Mouse (Mus musculus) MEL (cell line): Measurements from ENCODE around the gene Vsig8. TPM values are rescaled to one million over a fixed set of nuclear protein-coding genes. Genes with fewer than 3 reads are reported as not detected.

Experiments
- DNase-seq: peaks from one replicate; pipeline ENCODE4 v3.0.0; 2011; ENCODE audit warnings: low read depth, low spot score
- H3K27ac ChIP-seq: 2 replicates; pipeline ENCODE4 v1.5.1; 2012; ENCODE audit warnings: low read depth, mild to moderate bottlenecking, control low read depth, low read length, moderate library complexity; ENCODE audit not compliant: control insufficient read depth
- H3K27me3 ChIP-seq, 2 experiments: fragments of 150-350 bp in 1 of 2; sonication (generic) in 1 of 2; 2 replicates each; pipeline ENCODE4 v1.6.1; 2012; ENCODE audit warnings: low read length in 2 of 2, mild to moderate bottlenecking in 2 of 2, improper control_type of control experiment in 1 of 2, moderate library complexity in 1 of 2; ENCODE audit not compliant: insufficient read depth in 2 of 2, control insufficient read depth in 1 of 2
- H3K36me3 ChIP-seq, 2 experiments: 2 replicates each; pipeline ENCODE4 v1.6.1; 2012 to 2014; ENCODE audit warnings: low read length in 2 of 2, improper control_type of control experiment in 1 of 2, inconsistent platforms in 1 of 2, mild to moderate bottlenecking in 1 of 2; ENCODE audit not compliant: insufficient read depth in 2 of 2, control insufficient read depth in 1 of 2
- H3K4me1 ChIP-seq, 2 experiments: fragments of 150-350 bp in 1 of 2; sonication (generic) in 1 of 2; 2 replicates each; pipeline ENCODE4 v1.6.1; 2012; ENCODE audit warnings: low read length in 2 of 2, improper control_type of control experiment in 1 of 2, mild to moderate bottlenecking in 1 of 2; ENCODE audit not compliant: insufficient read depth in 2 of 2, control insufficient read depth in 1 of 2
- H3K4me3 ChIP-seq, 2 experiments: fragments of 150-350 bp in 1 of 2; sonication (generic) in 1 of 2; 2 replicates each; pipeline ENCODE4 v1.5.1; 2012; ENCODE audit warnings: low read depth in 2 of 2, low read length in 2 of 2, mild to moderate bottlenecking in 2 of 2, moderate library complexity in 2 of 2, control low read depth in 1 of 2, improper control_type of control experiment in 1 of 2; ENCODE audit not compliant: control insufficient read depth in 1 of 2, insufficient read depth in 1 of 2
- H3K79me2 ChIP-seq: 2 replicates; pipeline ENCODE4 v1.6.1; 2012; ENCODE audit warnings: mild to moderate bottlenecking, low read length, moderate library complexity; ENCODE audit not compliant: control insufficient read depth, poor library complexity, insufficient read depth
- H3K9ac ChIP-seq: 2 replicates; pipeline ENCODE4 v1.6.1; 2012; ENCODE audit warnings: low read depth, mild to moderate bottlenecking, control low read depth, low read length, moderate library complexity; ENCODE audit not compliant: control insufficient read depth, poor library complexity, severe bottlenecking
- H3K9me3 ChIP-seq: fragments of 150-350 bp; sonication (generic); replicated peaks from 2 replicates; pipeline ENCODE4 v1.6.1; 2012; ENCODE audit warnings: mild to moderate bottlenecking, low read length, improper control_type of control experiment, moderate library complexity; ENCODE audit not compliant: insufficient read depth
- BHLHE40 ChIP-seq: IDR thresholded peaks from 2 replicates; pipeline ENCODE4 v1.6.1; 2012; ENCODE audit warnings: low read depth, mild to moderate bottlenecking, inconsistent platforms, low read length, improper control_type of control experiment, borderline replicate concordance
- CHD1 ChIP-seq: IDR thresholded peaks from 2 replicates; pipeline ENCODE4 v1.6.1; 2012; ENCODE audit warnings: low read depth, mild to moderate bottlenecking, inconsistent platforms, low read length, improper control_type of control experiment
- CHD2 ChIP-seq: IDR thresholded peaks from 2 replicates; pipeline ENCODE4 v1.6.1; 2011; ENCODE audit warnings: low read length, improper control_type of control experiment
- CTCF ChIP-seq, 3 experiments: IDR thresholded peaks in 2 of 3; conservative IDR thresholded peaks in 1 of 3; 2 replicates each; pipeline ENCODE4 v1.5.1; 2011 to 2012; ENCODE audit warnings: low read length in 3 of 3, low read depth in 2 of 3, mild to moderate bottlenecking in 2 of 3, improper control_type of control experiment in 1 of 3, inconsistent platforms in 1 of 3, mixed read lengths in 1 of 3, moderate library complexity in 1 of 3; ENCODE audit not compliant: control insufficient read depth in 1 of 3, insufficient read depth in 1 of 3, poor library complexity in 1 of 3, severe bottlenecking in 1 of 3
- E2F4 ChIP-seq: IDR thresholded peaks from 2 replicates; pipeline ENCODE4 v1.6.1; 2011; ENCODE audit warnings: low read depth, low read length, improper control_type of control experiment, borderline replicate concordance
- ELF1 ChIP-seq: IDR thresholded peaks from 2 replicates; pipeline ENCODE4 v1.6.1; 2014; ENCODE audit warnings: low read depth, mild to moderate bottlenecking, inconsistent platforms, low read length, improper control_type of control experiment, moderate library complexity
- EP300 ChIP-seq, 2 experiments: IDR thresholded peaks; 2 replicates each; pipeline ENCODE4 v1.6.1; 2011; ENCODE audit warnings: improper control_type of control experiment in 2 of 2, low read length in 2 of 2, low read depth in 1 of 2, mild to moderate bottlenecking in 1 of 2
- ETS1 ChIP-seq: IDR thresholded peaks from 2 replicates; pipeline ENCODE4 v1.6.1; 2012; ENCODE audit warnings: low read depth, mild to moderate bottlenecking, inconsistent platforms, low read length, improper control_type of control experiment, moderate library complexity
- GABPA ChIP-seq: IDR thresholded peaks from 2 replicates; pipeline ENCODE4 v1.6.1; 2012; ENCODE audit warnings: low read depth, mild to moderate bottlenecking, inconsistent platforms, low read length, improper control_type of control experiment, moderate library complexity
- GATA1 ChIP-seq: IDR thresholded peaks from 2 replicates; pipeline ENCODE4 v1.6.1; 2011; ENCODE audit warnings: low read depth, low read length, improper control_type of control experiment
- HCFC1 ChIP-seq: IDR thresholded peaks from 2 replicates; pipeline ENCODE4 v1.6.1; 2012; ENCODE audit warnings: low read depth, mild to moderate bottlenecking, inconsistent platforms, low read length, improper control_type of control experiment, moderate library complexity
- JUND ChIP-seq: IDR thresholded peaks from 2 replicates; pipeline ENCODE4 v1.6.1; 2011; ENCODE audit warnings: low read depth, mild to moderate bottlenecking, improper control_type of control experiment, low read length
- KAT2A ChIP-seq: conservative IDR thresholded peaks from 2 replicates; pipeline ENCODE4 v1.6.1; 2012; ENCODE audit warnings: low read depth, low read length, improper control_type of control experiment, inconsistent platforms
- MAFK ChIP-seq: IDR thresholded peaks from 2 replicates; pipeline ENCODE4 v1.6.1; 2011; ENCODE audit warnings: low read depth, mild to moderate bottlenecking, low read length, improper control_type of control experiment, borderline replicate concordance
- MAX ChIP-seq: IDR thresholded peaks from 2 replicates; pipeline ENCODE4 v1.6.1; 2011; ENCODE audit warnings: low read length, improper control_type of control experiment
- MAZ ChIP-seq: IDR thresholded peaks from 2 replicates; pipeline ENCODE4 v1.6.1; 2012; ENCODE audit warnings: low read depth, mild to moderate bottlenecking, inconsistent platforms, low read length, improper control_type of control experiment
- MEF2A ChIP-seq: IDR thresholded peaks from 2 replicates; pipeline ENCODE4 v1.6.1; 2014; ENCODE audit warnings: low read depth, mild to moderate bottlenecking, inconsistent platforms, low read length, improper control_type of control experiment; ENCODE audit not compliant: poor library complexity, insufficient replicate concordance, severe bottlenecking; ENCODE audit errors: extremely low read depth
- MXI1 ChIP-seq: IDR thresholded peaks from 2 replicates; pipeline ENCODE4 v1.6.1; 2011; ENCODE audit warnings: mild to moderate bottlenecking, low read depth, low read length, improper control_type of control experiment
- MYB ChIP-seq: IDR thresholded peaks from 2 replicates; pipeline ENCODE4 v1.6.1; 2011; ENCODE audit warnings: mild to moderate bottlenecking, low read depth, low read length, improper control_type of control experiment
- MYC ChIP-seq: IDR thresholded peaks from 2 replicates; pipeline ENCODE4 v1.6.1; 2011; ENCODE audit warnings: low read depth, mild to moderate bottlenecking, low read length, improper control_type of control experiment, moderate library complexity
- NELFE ChIP-seq: IDR thresholded peaks from 2 replicates; pipeline ENCODE4 v1.6.1; 2011; ENCODE audit warnings: low read depth, low read length, improper control_type of control experiment
- NRF1 ChIP-seq: IDR thresholded peaks from 2 replicates; pipeline ENCODE4 v1.6.1; 2014; ENCODE audit warnings: low read depth, mild to moderate bottlenecking, inconsistent platforms, low read length, improper control_type of control experiment, moderate library complexity; ENCODE audit not compliant: poor library complexity, insufficient read depth, severe bottlenecking
- POLR2A ChIP-seq, 2 experiments: IDR thresholded peaks; 2 replicates each; pipeline ENCODE4 v1.6.1; 2011 to 2012; ENCODE audit warnings: low read length in 2 of 2, mild to moderate bottlenecking in 2 of 2, control low read depth in 1 of 2, improper control_type of control experiment in 1 of 2, low read depth in 1 of 2, moderate library complexity in 1 of 2; ENCODE audit not compliant: control insufficient read depth in 1 of 2, insufficient read depth in 1 of 2, poor library complexity in 1 of 2
- POLR2AphosphoS5 ChIP-seq: IDR thresholded peaks from 2 replicates; pipeline ENCODE4 v1.6.1; 2012; ENCODE audit warnings: low read depth, borderline replicate concordance, mild to moderate bottlenecking, inconsistent platforms, low read length, moderate library complexity, mixed read lengths
- RAD21 ChIP-seq: IDR thresholded peaks from 2 replicates; pipeline ENCODE4 v1.6.1; 2011; ENCODE audit warnings: mild to moderate bottlenecking, low read depth, low read length, improper control_type of control experiment
- RCOR1 ChIP-seq: IDR thresholded peaks from 2 replicates; pipeline ENCODE4 v1.6.1; 2012; ENCODE audit warnings: low read depth, mild to moderate bottlenecking, inconsistent platforms, low read length, improper control_type of control experiment
- SMC3 ChIP-seq: IDR thresholded peaks from 2 replicates; pipeline ENCODE4 v1.6.1; 2011; ENCODE audit warnings: low read depth, low read length, improper control_type of control experiment
- TAL1 ChIP-seq: IDR thresholded peaks from 2 replicates; pipeline ENCODE4 v1.6.1; 2012; ENCODE audit warnings: mild to moderate bottlenecking, inconsistent platforms, low read length, moderate library complexity, mixed read lengths
- TBP ChIP-seq: IDR thresholded peaks from 2 replicates; pipeline ENCODE4 v1.8.0; 2011; ENCODE audit warnings: low read depth, low read length, improper control_type of control experiment
- TCF12 ChIP-seq: IDR thresholded peaks from 2 replicates; pipeline ENCODE4 v1.6.1; 2014; ENCODE audit warnings: low read depth, mild to moderate bottlenecking, inconsistent platforms, low read length, improper control_type of control experiment, moderate library complexity
- UBTF ChIP-seq: IDR thresholded peaks from 2 replicates; pipeline ENCODE4 v1.6.1; 2012; ENCODE audit warnings: low read depth, mild to moderate bottlenecking, inconsistent platforms, low read length, improper control_type of control experiment, moderate library complexity, borderline replicate concordance; ENCODE audit not compliant: insufficient read depth
- USF1 ChIP-seq: IDR thresholded peaks from 2 replicates; pipeline ENCODE4 v1.6.1; 2014; ENCODE audit warnings: low read depth, mild to moderate bottlenecking, inconsistent platforms, low read length, improper control_type of control experiment, moderate library complexity
- USF2 ChIP-seq, 2 experiments: IDR thresholded peaks; 2 replicates each; pipeline ENCODE4 v1.6.1; 2011 to 2012; ENCODE audit warnings: improper control_type of control experiment in 2 of 2, low read length in 2 of 2, borderline replicate concordance in 1 of 2, inconsistent platforms in 1 of 2, low read depth in 1 of 2, mild to moderate bottlenecking in 1 of 2; ENCODE audit not compliant: insufficient read depth in 1 of 2
- ZC3H11A ChIP-seq: IDR thresholded peaks from 2 replicates; pipeline ENCODE4 v1.6.1; 2012; ENCODE audit warnings: low read depth, mild to moderate bottlenecking, inconsistent platforms, low read length, improper control_type of control experiment
- ZKSCAN1 ChIP-seq: IDR thresholded peaks from 2 replicates; pipeline ENCODE4 v1.6.1; 2012; ENCODE audit warnings: low read depth, mild to moderate bottlenecking, inconsistent platforms, low read length, improper control_type of control experiment, moderate library complexity
- ZMIZ1 ChIP-seq: IDR thresholded peaks from 2 replicates; pipeline ENCODE4 v1.6.1; 2012; ENCODE audit warnings: low read depth, mild to moderate bottlenecking, inconsistent platforms, low read length, improper control_type of control experiment, moderate library complexity
- ZNF384 ChIP-seq: IDR thresholded peaks from 2 replicates; pipeline ENCODE4 v1.6.1; 2012; ENCODE audit warnings: low read depth, mild to moderate bottlenecking, inconsistent platforms, low read length, improper control_type of control experiment
- polyA plus RNA-seq, 2 experiments: library from polyadenylated mRNA; stranded (reverse) in 1 of 2; unstranded in 1 of 2; fragments of >175 nt in 1 of 2; fragments of >200 nt in 1 of 2; gene quantifications; 2 replicates each; pipeline versions ENCODE4 v1.2.1 to v1.2.4; 2012; ENCODE audit warnings: low replicate concordance in 2 of 2, low read depth in 1 of 2; ENCODE audit not compliant: insufficient read length in 2 of 2, insufficient read depth in 1 of 2, missing spikeins in 1 of 2
- total RNA-seq: library from RNA; depleted of rRNA; stranded (reverse); fragments of 300-350 nt; gene quantifications from 2 replicates; pipeline ENCODE4 v1.2.3, GENCODE M21; 2012

Gene Vsig8
- total and polyA plus RNA-seq, 3 experiments = not detected

GRCm38 (mm10) chr1:172508172-172508571 is 47.6 kb upstream of the Vsig8 start:
- peak overlapping the region; percentile 25 for H3K27ac ChIP-seq
- DNase-seq = peak; percentile 59
- no peak overlapping the region for H3K4me3 ChIP-seq
- H3K79me2 ChIP-seq = peaks cover 14% of the 10 kb centered on the region
- H3K36me3 ChIP-seq = peaks cover 0 to 25% of the 10 kb centered on the region in 2 experiments; a peak in 2 of 4 replicates
- peaks cover 7 to 38% of the 10 kb centered on the region in 2 experiments for H3K4me1 ChIP-seq
- no peaks in the 10 kb centered on the region for H3K27me3 ChIP-seq
- H3K9me3 ChIP-seq = no peaks in the 10 kb centered on the region
- no peak overlapping the region for H3K9ac ChIP-seq
- TF ChIP-seq E2F4 (no peak), JUND (no peak), MAZ (peak; percentile 47; the same call in 1 of the 2 replicates), UBTF (no peak), ETS1 (peak; percentile 98), RAD21 (no peak), GABPA (no peak), POLR2AphosphoS5 (no peak), TCF12 (peak; percentile 84), HCFC1 (0 out of 2 replicates have a peak, but pooled peaks have one; percentile 19), TAL1 (peak; percentile 72), MAX (peak; percentile 13; the same call in 1 of the 2 replicates), KAT2A (no peak), ELF1 (no peak), POLR2A (IDR thresholded peaks at IDR 0.05; ENCODE audit: control insufficient read depth in 1 of 2, insufficient read depth in 1 of 2, low read depth in 1 of 2, low read length in 2 of 2, poor library complexity in 1 of 2) (no peak), MXI1 (0 out of 2 replicates have a peak, but pooled peaks have one; percentile 55), CHD2 (peak; percentile 23; the same call in 1 of the 2 replicates), TBP (no peak), CTCF (IDR thresholded peaks at IDR 0.05 in 2 of 3, conservative IDR thresholded peaks at IDR 0.05 in 1 of 3; ENCODE audit: control insufficient read depth in 1 of 3, insufficient read depth in 1 of 3, low read depth in 2 of 3, low read length in 3 of 3, poor library complexity in 1 of 3, severe bottlenecking in 1 of 3) (no peak), RCOR1 (peak; percentile 87), MAFK (no peak), GATA1 (peak; percentile 82), MEF2A (no peak), MYC (peak; percentile 29; the same call in 1 of the 2 replicates), ZKSCAN1 (peak; percentile 97), USF1 (no peak), ZC3H11A (no peak), SMC3 (no peak), BHLHE40 (peak; percentile 27; the same call in 1 of the 2 replicates), CHD1 (no peak), NRF1 (no peak), USF2 (IDR thresholded peaks at IDR 0.05; ENCODE audit: borderline replicate concordance in 1 of 2, insufficient read depth in 1 of 2, low read depth in 1 of 2, low read length in 2 of 2) (no peak), NELFE (no peak), ZMIZ1 (peak; percentile 24; the same call in 1 of the 2 replicates), ZNF384 (peak; percentile 65), EP300 (IDR thresholded peaks at IDR 0.05; ENCODE audit: low read depth in 1 of 2, low read length in 2 of 2) (peak; percentile 80 to 82), MYB (no peak)
